Mouse (Mus musculus) embryonic facial prominence, embryonic 14.5 days (tissue): Measurements from ENCODE around the gene Pou5f1. TPM values are rescaled to one million over a fixed set of nuclear protein-coding genes. Genes with fewer than 3 reads are reported as not detected.
"Not testable (repeated sequence)": the region's sequence is repeated elsewhere in the genome, so short reads cannot be mapped to it uniquely, and the experiment has no call there.

Experiments
- ATAC-seq: fragments of 200-750 bp; cut with Nextera tagmentation; 2 replicates; pipeline ENCODE4 v1.8.0; 2017; ENCODE audit warnings: low read depth, moderate number of reproducible peaks, moderate TSS enrichment
- DNase-seq: peaks from one replicate; pipeline ENCODE4 v3.0.0-alpha.2; 2015; ENCODE audit warnings: low spot score
- H3K27ac ChIP-seq: fragments of 300-500 bp; sonication (generic); replicated peaks from 2 replicates; pipeline ENCODE4 v1.5.1; 2014; ENCODE audit warnings: low read depth, mild to moderate bottlenecking, low read length, moderate library complexity
- H3K27me3 ChIP-seq: fragments of 300-500 bp; sonication (generic); replicated peaks from 2 replicates; pipeline ENCODE4 v1.6.1; 2014; ENCODE audit warnings: low read length; ENCODE audit not compliant: control insufficient read depth, insufficient read depth
- H3K36me3 ChIP-seq: fragments of 300-500 bp; sonication (generic); 2 replicates; pipeline ENCODE4 v1.6.1; 2014; ENCODE audit warnings: low read length, mixed read lengths; ENCODE audit not compliant: control insufficient read depth, insufficient read depth
- H3K4me1 ChIP-seq: fragments of 300-500 bp; sonication (generic); 2 replicates; pipeline ENCODE4 v1.6.1; 2014; ENCODE audit warnings: antibody characterized with exemption, low read length; ENCODE audit not compliant: control insufficient read depth, insufficient read depth
- H3K4me2 ChIP-seq: fragments of 300-500 bp; sonication (generic); 2 replicates; pipeline ENCODE4 v1.6.1; 2014; ENCODE audit warnings: low read depth, mild to moderate bottlenecking, low read length, moderate library complexity, mixed read lengths
- H3K4me3 ChIP-seq: fragments of 300-500 bp; sonication (generic); 2 replicates; pipeline ENCODE4 v1.5.1; 2014; ENCODE audit warnings: low read depth, mild to moderate bottlenecking, low read length
- H3K9ac ChIP-seq: fragments of 300-500 bp; sonication (generic); 2 replicates; pipeline ENCODE4 v1.6.1; 2014; ENCODE audit warnings: low read depth, mild to moderate bottlenecking, low read length, moderate library complexity, mixed read lengths
- H3K9me3 ChIP-seq: fragments of 300-500 bp; sonication (generic); 2 replicates; pipeline ENCODE4 v1.6.1; 2016; ENCODE audit warnings: low read length; ENCODE audit not compliant: control insufficient read depth
- WGBS: fragments of 180-500 bp; shearing (Covaris S2); extraction: QIAGEN DNeasy Blood & Tissue Kit; methylation state at CpG from one replicate; pipeline ENCODE4 v1.1.7; 2014; 5-methylcytosine and 5-hydroxymethylcytosine counted together
- polyA plus RNA-seq: library from polyadenylated mRNA; unstranded; fragments of >200 nt; fragmentation: Nextera tagmentation; extraction: Ambion mirVana; gene quantifications from 2 replicates; pipeline ENCODE4 v1.2.1, GENCODE M21; 2014

Gene Pou5f1
- polyA plus RNA-seq, 1 experiment from 2014 or later: not detected

- peaks cover 5% of the 10 kb centered on the region; the same call in 1 of the 2 replicates for H3K36me3 ChIP-seq
- no peak for ATAC-seq
- no peak overlapping the region for H3K27ac ChIP-seq
- no peak overlapping the region for H3K4me3 ChIP-seq
- 25% methylated on average over 13 of the region's 13 CpGs for WGBS
- DNase-seq: no peak
- H3K9me3 ChIP-seq: no peaks in the 10 kb centered on the region
- no peak overlapping the region for H3K4me2 ChIP-seq
- H3K9ac ChIP-seq: no peak overlapping the region
- H3K27me3 ChIP-seq: peaks cover 31% of the 10 kb centered on the region
- H3K4me1 ChIP-seq: no peaks in the 10 kb centered on the region
Measured at GRCm38 (mm10) chr17:35507556-35508260, 1.9 kb downstream of the Pou5f1 start.

GRCm38 (mm10) chr17:35508279-35508678, 2.5 kb downstream of the Pou5f1 start:
- not testable (repeated sequence) for H3K27ac ChIP-seq, H3K9me3 ChIP-seq, ATAC-seq, H3K4me3 ChIP-seq, DNase-seq, H3K9ac ChIP-seq, H3K4me1 ChIP-seq, H3K36me3 ChIP-seq, H3K4me2 ChIP-seq
- H3K27me3 ChIP-seq: peaks cover 31% of the 10 kb centered on the region
- WGBS: 54% methylated on average over 3 of the region's 5 CpGs

- H3K27me3 ChIP-seq: peaks cover 31% of the 10 kb centered on the region
- 21% methylated on average over 8 of the region's 8 CpGs for WGBS
- no peaks in the 10 kb centered on the region for H3K9me3 ChIP-seq
- H3K36me3 ChIP-seq: peaks cover 8% of the 10 kb centered on the region; the same call in 1 of the 2 replicates
- ATAC-seq: no peak; the same call in 1 of the 2 replicates
- no peak overlapping the region for H3K4me2 ChIP-seq
- no peak overlapping the region for H3K27ac ChIP-seq
- peak; percentile 78 for DNase-seq
- no peak overlapping the region for H3K9ac ChIP-seq
- no peak overlapping the region for H3K4me3 ChIP-seq
- H3K4me1 ChIP-seq: no peaks in the 10 kb centered on the region
Measured at GRCm38 (mm10) chr17:35509284-35509683, 3.5 kb downstream of the Pou5f1 start.

GRCm38 (mm10) chr17:35512916-35513626, 7.3 kb downstream of the Pou5f1 start:
- Histone ChIP-seq H3K4me2 (no peak overlapping the region), H3K27ac (no peak overlapping the region), H3K9me3 (no peaks in the 10 kb centered on the region), H3K27me3 (0 out of 2 replicates have a peak, but pooled peaks cover under 1% of the 10 kb centered on the region), H3K36me3 (peaks cover 8% of the 10 kb centered on the region; the same call in 1 of the 2 replicates), H3K4me1 (peaks cover 8% of the 10 kb centered on the region; the same call in 1 of the 2 replicates), H3K9ac (no peak overlapping the region), H3K4me3 (no peak overlapping the region)
- DNase-seq (no peak), ATAC-seq (no peak)
- 94% methylated on average over 7 of the region's 7 CpGs for WGBS

GRCm38 (mm10) chr17:35513886-35514285, 8.1 kb downstream of the Pou5f1 start:
- H3K9me3 ChIP-seq: no peaks in the 10 kb centered on the region
- peaks cover 8% of the 10 kb centered on the region; the same call in 1 of the 2 replicates for H3K36me3 ChIP-seq
- ATAC-seq: no peak
- peak overlapping the region; percentile 63; the same call in 1 of the 2 replicates for H3K9ac ChIP-seq
- no peak for DNase-seq
- no peak overlapping the region; the same call in 1 of the 2 replicates for H3K4me3 ChIP-seq
- H3K4me2 ChIP-seq: peak overlapping the region; percentile 83
- H3K27ac ChIP-seq: no peak overlapping the region
- H3K27me3 ChIP-seq: no peaks in the 10 kb centered on the region
- H3K4me1 ChIP-seq: peaks cover 12% of the 10 kb centered on the region; the same call in 1 of the 2 replicates
- WGBS: 24% methylated on average over 2 of the region's 2 CpGs

GRCm38 (mm10) chr17:35514756-35515155, 8.9 kb downstream of the Pou5f1 start:
- Histone ChIP-seq H3K27me3 (no peaks in the 10 kb centered on the region), H3K4me3 (peak overlapping the region; percentile 65), H3K36me3 (peaks cover 8% of the 10 kb centered on the region; the same call in 1 of the 2 replicates), H3K27ac (no peak overlapping the region), H3K9me3 (no peaks in the 10 kb centered on the region), H3K4me1 (peaks cover 12% of the 10 kb centered on the region; the same call in 1 of the 2 replicates), H3K9ac (peak overlapping the region; percentile 63), H3K4me2 (peak overlapping the region; percentile 83)
- ATAC-seq: no peak
- DNase-seq: no peak
- 46% methylated on average over 6 of the region's 6 CpGs for WGBS

GRCm38 (mm10) chr17:35515911-35516640, 10.3 kb downstream of the Pou5f1 start:
- Histone ChIP-seq H3K27me3 (no peaks in the 10 kb centered on the region), H3K4me2 (peak overlapping the region; percentile 83), H3K4me3 (peak overlapping the region; percentile 65), H3K4me1 (peaks cover 12% of the 10 kb centered on the region; the same call in 1 of the 2 replicates), H3K27ac (no peak overlapping the region), H3K36me3 (peaks cover 12% of the 10 kb centered on the region; the same call in 1 of the 2 replicates), H3K9me3 (no peaks in the 10 kb centered on the region), H3K9ac (peak overlapping the region; percentile 63)
- WGBS: 4% methylated on average over 19 of the region's 25 CpGs
- no peak for ATAC-seq
- DNase-seq: peak; percentile 58
